Mouse (Mus musculus): ENCODE data around the gene Foxe3.

Gene Foxe3

GRCm38 (mm10) chr4:114876441-114876972 is 49.3 kb downstream of the Foxe3 start:
- no peak for DNase-seq (ENCODE audit: low spot score in 2 of 2)

Measured in frontal cortex, postnatal 25 days (tissue).